Comparison of ENCODE assay signal across 8 mouse cellular contexts in the genomic region with DNA sequence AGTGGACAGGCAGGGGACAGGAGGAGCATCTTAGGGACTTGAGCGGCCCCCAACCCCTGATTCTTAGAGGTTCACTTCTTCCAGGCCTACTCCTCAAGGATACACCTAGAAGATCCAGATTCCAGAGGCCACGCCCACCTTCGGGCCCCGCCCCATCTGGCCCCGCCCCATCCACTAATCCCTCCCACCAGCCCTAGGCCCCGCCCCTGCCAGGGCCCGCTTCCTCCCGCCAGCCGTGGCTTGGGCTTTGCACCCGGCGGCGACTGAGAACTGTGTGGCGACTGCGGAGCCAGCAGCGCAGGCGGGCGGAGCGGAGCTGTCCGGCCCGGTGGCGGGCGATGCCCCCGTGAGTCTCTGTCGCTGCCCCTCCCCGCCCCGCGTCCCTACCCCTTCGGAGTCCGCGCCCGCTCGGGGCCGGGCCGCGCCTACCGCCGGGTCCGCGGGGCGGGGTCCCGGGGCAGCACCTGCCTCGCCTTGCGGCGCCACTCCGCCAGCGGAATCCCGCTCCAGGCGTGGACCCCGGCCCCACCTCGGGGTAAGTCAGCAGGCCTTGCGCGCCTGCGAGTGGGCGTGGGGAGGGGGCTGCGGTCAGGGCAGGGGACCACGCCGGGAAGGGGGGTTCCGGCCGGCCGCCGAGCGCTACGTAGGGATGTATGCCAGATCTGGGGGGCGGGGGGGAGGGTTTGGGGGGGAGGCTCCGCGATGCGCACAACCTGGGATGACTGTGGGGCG. TPM values are rescaled to one million over a fixed set of nuclear protein-coding genes. Genes with fewer than 3 reads are reported as not detected.
DNase-seq lines count a peak whose midpoint lies in the region; ATAC-seq and TF ChIP-seq lines count a peak whose summit lies in the region.

Gene Rims3 (plus strand): TSS at position 229 of the 732 bp plus-strand sequence.

- H3K36me3 ChIP-seq in kidney, embryonic 15.5 days = no peaks in the 10 kb centered on the region
- H3K36me3 ChIP-seq in liver, adult 2 months (ENCODE audit: control insufficient read depth, insufficient read depth, low read length) = no peaks in the 10 kb centered on the region
- no peaks in the 10 kb centered on the region for H3K36me3 ChIP-seq in stomach, embryonic 15.5 days

- ATAC-seq in kidney, embryonic 15.5 days (replicated peaks; ENCODE audit: low FRiP score) = peak; percentile 79
- peak; percentile 69; the same call in 1 of the 2 replicates for ATAC-seq in monocyte, adult 5-6 weeks (replicated peaks; ENCODE audit: insufficient number of reproducible peaks, low FRiP score, low TSS enrichment, poor library complexity, severe bottlenecking)
- peak; percentile 66 for ATAC-seq in stomach, embryonic 15.5 days (ENCODE audit: insufficient read depth, low FRiP score, low read depth)

- H3K79me2 ChIP-seq in liver, adult 2 months (ENCODE audit: control insufficient read depth, insufficient read depth, low read length) = no peaks in the 10 kb centered on the region

- H3K9me3 ChIP-seq in kidney, embryonic 15.5 days (replicated peaks) = no peaks in the 10 kb centered on the region
- no peaks in the 10 kb centered on the region for H3K9me3 ChIP-seq in stomach, embryonic 15.5 days

- WGBS in kidney, embryonic 15.5 days = 2% methylated on average over 38 of the region's 68 CpGs
- 7% methylated on average over 37 of the region's 68 CpGs for WGBS in liver, adult 2 months
- 2% methylated on average over 37 of the region's 68 CpGs for WGBS in stomach, embryonic 15.5 days

- no peak for TF ChIP-seq POLR2A in liver, adult 2 months (IDR thresholded peaks at IDR 0.05; ENCODE audit: extremely low read depth, insufficient read depth, low read length)

- peak within 1 kb of the TSS; percentile 96 for H3K4me2 ChIP-seq in kidney, embryonic 15.5 days
- H3K4me2 ChIP-seq in stomach, embryonic 15.5 days = peak within 1 kb of the TSS; percentile 94

- peaks cover 11% of the 10 kb centered on the region; the same call in 1 of the 2 replicates for H3K4me1 ChIP-seq in kidney, embryonic 15.5 days
- H3K4me1 ChIP-seq in liver, adult 2 months (ENCODE audit: control insufficient read depth, insufficient read depth, low read length) = no peaks in the 10 kb centered on the region
- peaks cover 4% of the 10 kb centered on the region; the same call in 1 of the 2 replicates for H3K4me1 ChIP-seq in stomach, embryonic 15.5 days

- H3K27ac ChIP-seq in kidney, embryonic 15.5 days = no peak within 1 kb of the TSS
- H3K27ac ChIP-seq in liver, adult 2 months (replicated peaks; ENCODE audit: insufficient read depth, low read depth, low read length) = no peak within 1 kb of the TSS
- H3K27ac ChIP-seq in stomach, embryonic 15.5 days = no peak within 1 kb of the TSS

- H3K27me3 ChIP-seq in kidney, embryonic 15.5 days = peaks cover 65% of the 10 kb centered on the region
- H3K27me3 ChIP-seq in liver, adult 2 months (ENCODE audit: control insufficient read depth, insufficient read depth, low read length) = peaks cover 6% of the 10 kb centered on the region; the same call in 1 of the 2 replicates
- H3K27me3 ChIP-seq in stomach, embryonic 15.5 days (replicated peaks) = peaks cover 15% of the 10 kb centered on the region

- H3K4me3 ChIP-seq in kidney, embryonic 15.5 days (replicated peaks) = peak within 1 kb of the TSS; percentile 61
- peak within 1 kb of the TSS; percentile 63 for H3K4me3 ChIP-seq in liver, adult 2 months (ENCODE audit: insufficient read depth, low read depth, low read length)
- peak within 1 kb of the TSS; percentile 57 for H3K4me3 ChIP-seq in stomach, embryonic 15.5 days (replicated peaks)

- TF ChIP-seq CTCF in liver, adult 2 months (IDR thresholded peaks at IDR 0.05; ENCODE audit: low read depth, low read length) = no peak

- peak within 1 kb of the TSS; percentile 26; the same call in 1 of the 2 replicates for H3K9ac ChIP-seq in kidney, embryonic 15.5 days
- H3K9ac ChIP-seq in liver, adult 2 months (ENCODE audit: low read depth, low read length) = peak within 1 kb of the TSS; percentile 71
- 0 out of 2 replicates have a peak within 1 kb of the TSS, but pooled peaks have one; percentile 8 for H3K9ac ChIP-seq in stomach, embryonic 15.5 days

- DNase-seq in layer of hippocampus, adult 11-12 months (ENCODE audit: low spot score) = peak; percentile 35
- DNase-seq in layer of hippocampus, adult 9-10 months (ENCODE audit: low spot score) = no peak
- peak; percentile 86 for DNase-seq in cerebellum, postnatal 14 days
- DNase-seq in gastrocnemius, postnatal 4 days (ENCODE audit: low spot score in 2 of 2) = peak; percentile 31 to 40
- DNase-seq in liver, adult 2 months (ENCODE audit: extremely low read depth, low read depth, low spot score) = no peak

RNA-seq across cellular contexts. Expression of gene Rims3, which starts in this region (rescaled TPM):
- under 1 TPM; 0.47 to 0.52 TPM for total RNA-seq in gastrocnemius, postnatal 4 days (2021)
- 0.54 and 1.2 TPM in 2 replicates for polyA plus RNA-seq in kidney, embryonic 15.5 days (2015; fragmentation: Nextera tagmentation; extraction: Ambion mirVana)
- total RNA-seq in liver, adult 2 months (2014; rRNA removed) = 0.65 and 1.0 TPM in 2 replicates
- polyA plus RNA-seq in liver, adult 2 months (2012; rRNA removed) = 0.40 and 0.65 TPM in 2 replicates
- 1.7 to 2.9 TPM (median 1.7 TPM) in 3 replicates for total RNA-seq in monocyte, adult 5-6 weeks (2017)
- polyA plus RNA-seq in stomach, embryonic 15.5 days (2015; fragmentation: Nextera tagmentation; extraction: Ambion mirVana) = 1.3 and 1.5 TPM in 2 replicates

Comparison
In these comparisons a context has a peak if more than half of its experiments do, and no peak if none do; other contexts are left out.
1. DNase-seq: peak in layer of hippocampus, adult 11-12 months (single experiment) and cerebellum, postnatal 14 days (2 of 2); none in layer of hippocampus, adult 9-10 months (single experiment) and liver, adult 2 months (single experiment).
2. Peak in DNase-seq in gastrocnemius, postnatal 4 days; RNA of the gene not detected or under 1 TPM.
3. H3K9ac ChIP-seq: peak in every context shown above with its lines; median percentile 71 in liver, adult 2 months; 26 in kidney, embryonic 15.5 days; 8 in stomach, embryonic 15.5 days.
4. Peak in every context shown above with its lines, with median percentiles within 50 percentile points of each other: ATAC-seq and H3K4me3 ChIP-seq.